Mouse (Mus musculus): ENCODE data around the gene Snx18.

The Snx18 gene

DNA sequence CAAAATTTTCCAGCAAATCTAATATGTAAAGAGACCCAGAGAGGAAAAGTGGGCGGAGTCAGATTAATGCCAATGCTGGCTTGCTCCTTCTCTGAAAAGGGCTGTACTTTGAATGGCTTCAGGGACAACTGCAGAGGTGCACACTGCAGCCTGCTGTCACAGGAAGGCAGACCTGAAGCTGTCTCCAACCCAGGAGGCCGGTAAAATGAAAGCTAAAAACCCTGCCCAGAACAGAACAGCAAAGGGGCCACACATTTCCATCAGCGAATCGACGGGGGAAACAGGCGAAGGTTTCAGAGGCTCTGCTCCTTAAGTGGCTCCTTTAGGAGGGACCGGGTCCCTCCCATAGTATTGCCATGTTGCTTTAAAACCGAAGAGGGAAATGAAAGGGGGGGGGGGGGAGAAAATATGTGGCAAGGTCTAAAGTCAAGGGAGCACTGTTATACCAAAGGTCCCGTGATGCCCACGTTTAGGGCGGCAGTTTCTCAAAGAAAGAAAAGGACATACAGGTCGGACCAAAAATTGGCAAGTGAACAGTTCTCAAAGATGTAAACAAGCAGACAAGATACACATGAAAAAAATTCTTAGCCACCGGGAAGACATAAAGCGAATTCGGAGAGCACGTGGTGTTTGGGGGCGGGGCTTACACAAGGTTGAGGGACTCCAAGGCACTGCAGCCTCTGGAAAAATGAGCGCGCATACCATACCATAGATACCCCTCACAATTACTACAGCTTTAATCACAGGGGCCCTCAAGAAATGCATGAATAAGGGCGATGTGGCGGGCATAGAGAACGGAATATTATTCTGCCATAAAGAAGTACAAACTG lies 18.4 kb downstream of the Snx18 start:
- in situ Hi-C loops (cut with MboI, MseI) = no loop called here

DNA sequence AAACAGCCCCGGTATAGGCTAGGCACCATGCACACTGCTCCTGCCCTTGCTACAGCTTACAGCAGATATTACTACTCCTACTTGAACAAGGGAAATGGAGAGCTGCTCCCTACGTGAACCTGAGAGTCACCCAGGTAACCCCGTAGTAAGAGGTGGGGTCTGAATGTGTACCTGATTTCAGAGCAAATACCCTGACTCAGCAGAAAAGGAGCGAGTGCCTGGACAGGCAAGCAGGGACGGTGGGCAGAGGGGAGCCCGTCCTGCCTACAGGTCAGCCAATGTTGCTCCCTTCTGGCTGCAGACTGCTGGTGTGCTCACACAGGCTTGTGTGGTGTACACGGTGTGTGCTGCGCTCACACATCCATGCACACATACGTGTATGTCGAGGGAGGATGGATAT lies 20.7 kb downstream of the Snx18 start:
- in situ Hi-C loops (cut with MboI, MseI) = no loop called here

DNA sequence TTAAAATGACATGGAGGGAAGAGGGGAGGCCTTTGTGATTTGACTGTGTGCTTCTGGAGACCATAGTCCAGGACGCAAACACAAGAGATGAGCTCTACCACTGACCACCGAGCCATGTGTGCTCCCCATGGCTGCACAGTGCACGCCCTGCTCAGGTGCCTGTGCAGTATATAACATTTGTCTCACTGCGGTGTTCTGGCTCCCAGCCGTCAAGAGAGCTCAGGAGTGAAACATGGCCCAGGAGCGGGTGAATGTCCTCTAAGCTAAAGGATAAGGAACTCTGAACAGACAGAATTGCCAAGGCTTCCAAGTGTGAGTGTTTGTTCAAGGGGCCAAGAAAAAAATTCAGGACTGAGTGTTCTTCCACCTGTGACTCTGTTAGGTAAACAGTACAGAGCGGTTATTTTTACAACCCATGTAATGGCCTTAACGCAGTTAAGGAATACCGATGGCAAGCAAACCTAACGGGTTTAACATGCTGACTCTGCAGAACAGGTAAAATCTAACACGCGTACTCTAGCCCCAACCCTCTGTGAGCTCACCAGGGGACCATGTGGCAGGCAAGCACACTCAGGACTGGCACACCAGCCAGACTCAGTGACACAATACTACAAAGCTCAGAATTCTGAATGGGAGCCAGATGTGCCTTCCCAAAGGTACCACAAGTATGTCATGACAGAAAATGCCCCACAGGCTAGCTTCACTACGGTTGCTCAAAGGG lies 21.4 kb downstream of the Snx18 start:
- in situ Hi-C loops (cut with MboI, MseI) = no loop called here

DNA sequence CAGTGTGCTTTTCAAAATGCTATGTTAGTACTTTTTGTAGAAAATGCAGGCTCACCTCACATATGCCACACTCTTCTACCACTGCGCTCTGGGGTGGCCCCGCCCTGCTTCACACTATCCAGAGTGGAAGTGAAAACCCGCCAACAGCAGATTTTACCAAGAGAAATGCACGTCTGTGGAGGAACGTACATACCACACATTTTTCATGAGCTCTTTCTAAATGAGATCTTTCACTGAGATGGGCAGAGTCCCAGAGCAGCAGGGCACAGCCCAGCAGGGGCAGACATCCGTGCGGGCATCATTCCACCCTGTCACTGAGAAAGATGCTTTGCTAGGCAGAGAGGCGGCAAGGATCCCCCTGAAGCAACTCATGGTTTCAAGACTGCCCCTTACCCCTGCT lies 22.4 kb downstream of the Snx18 start:
- in situ Hi-C loops (cut with MboI, MseI) = no loop called here

DNA sequence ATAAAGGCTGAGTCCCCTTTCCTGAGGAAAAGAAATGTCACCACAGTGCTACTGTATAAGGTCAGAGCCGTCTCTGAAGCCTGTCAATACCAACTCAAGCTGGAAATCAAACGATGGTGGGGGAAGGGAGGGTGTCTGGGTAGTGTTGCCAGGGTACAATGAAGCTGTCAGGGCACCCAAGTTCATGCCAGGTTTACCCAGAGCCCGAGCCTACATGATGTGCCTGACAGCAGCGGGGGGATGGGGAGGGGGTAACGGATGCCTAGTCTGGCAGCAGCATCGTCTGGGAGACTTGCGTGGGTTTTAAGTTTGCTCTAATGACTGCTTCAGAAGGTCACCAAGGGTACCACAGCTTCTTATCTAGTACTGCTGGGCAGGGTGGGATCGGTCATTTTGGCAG lies 23.1 kb downstream of the Snx18 start:
- in situ Hi-C loops (cut with MboI, MseI) = no loop called here

DNA sequence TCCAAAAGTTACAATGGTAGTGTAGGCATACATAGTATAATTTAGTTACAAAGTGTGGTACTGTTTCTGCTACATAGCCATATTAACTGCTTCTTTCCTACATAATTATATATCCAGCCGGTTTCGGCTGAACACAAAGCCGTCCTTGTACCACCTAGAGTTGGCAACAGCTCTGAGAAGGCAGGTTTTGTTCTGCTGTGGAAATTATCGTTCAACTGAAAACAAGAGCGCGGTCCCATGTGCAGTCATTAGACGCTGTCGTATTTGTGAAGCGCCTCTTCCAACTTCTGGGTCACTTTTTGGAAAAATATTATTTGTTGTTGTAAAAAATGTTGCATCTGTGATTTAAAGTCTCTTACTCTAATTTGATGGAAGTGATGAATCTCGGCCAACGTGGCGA lies 24.0 kb downstream of the Snx18 start:
- in situ Hi-C loops (cut with MboI, MseI) = no loop called here

DNA sequence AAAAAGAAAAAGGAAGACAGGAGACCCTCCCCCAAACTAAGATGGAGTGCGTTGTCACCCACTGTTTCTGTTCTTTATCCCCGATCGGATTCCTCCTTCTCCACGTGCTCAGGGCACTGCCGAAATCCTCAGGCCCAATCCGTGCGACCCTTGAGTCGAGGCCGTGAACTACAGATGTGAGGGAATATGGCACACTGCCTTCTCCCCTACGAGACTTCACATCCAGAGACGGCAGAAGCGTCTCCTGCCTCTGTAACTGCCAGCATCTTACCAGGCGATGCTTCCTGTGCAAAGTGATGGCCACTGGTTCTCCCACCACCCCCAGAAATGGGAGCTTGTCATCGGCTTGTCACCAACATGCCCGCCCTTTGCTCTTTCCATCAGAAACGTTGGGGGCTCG lies 24.7 kb downstream of the Snx18 start:
- in situ Hi-C loops (cut with MboI, MseI) = no loop called here

DNA sequence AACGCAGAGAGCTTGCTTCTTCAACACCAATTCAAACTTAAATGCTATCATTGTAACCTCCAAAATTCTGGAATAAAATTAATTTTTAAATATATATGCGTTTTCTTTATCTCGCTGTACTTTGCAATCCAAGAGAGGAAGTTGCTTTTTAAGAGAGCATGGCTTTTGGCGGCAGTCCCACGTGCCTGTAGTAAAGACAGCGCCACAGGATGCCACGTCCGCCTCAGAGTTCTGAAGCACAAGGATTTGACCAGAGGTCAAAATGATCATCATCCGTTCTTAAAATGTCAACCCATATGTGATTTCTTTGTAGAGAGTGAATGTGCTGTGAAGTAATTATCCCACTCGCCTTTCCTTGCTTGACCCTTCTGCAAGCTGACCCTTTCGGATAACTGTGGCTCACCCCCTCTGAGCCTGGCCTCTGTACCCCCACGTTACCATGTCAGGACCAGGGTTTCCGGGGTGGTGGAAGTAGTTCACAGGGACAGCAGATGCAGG lies 25.6 kb downstream of the Snx18 start:
- in situ Hi-C loops (cut with MboI, MseI) = no loop called here

DNA sequence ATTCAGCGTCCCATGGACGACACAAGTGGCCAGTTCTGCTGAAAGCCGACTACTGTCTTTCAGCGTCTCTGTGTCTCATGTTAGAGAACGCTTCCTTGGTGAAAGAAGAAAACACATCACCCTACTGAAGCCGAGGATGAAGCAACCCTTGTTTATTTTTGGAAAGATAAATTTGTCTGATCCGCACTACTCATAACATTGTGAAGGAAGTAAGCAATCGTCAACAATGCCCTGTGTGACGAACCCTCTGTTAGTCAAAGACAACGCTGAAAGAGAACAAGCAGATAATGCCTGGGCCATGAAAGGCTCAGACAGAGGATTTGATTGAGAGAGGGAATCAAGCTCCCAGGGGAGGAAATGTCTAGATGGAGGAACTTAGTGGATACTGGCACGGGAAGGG lies 27.0 kb downstream of the Snx18 start:
- in situ Hi-C loops (cut with MboI, MseI) = no loop called here

DNA sequence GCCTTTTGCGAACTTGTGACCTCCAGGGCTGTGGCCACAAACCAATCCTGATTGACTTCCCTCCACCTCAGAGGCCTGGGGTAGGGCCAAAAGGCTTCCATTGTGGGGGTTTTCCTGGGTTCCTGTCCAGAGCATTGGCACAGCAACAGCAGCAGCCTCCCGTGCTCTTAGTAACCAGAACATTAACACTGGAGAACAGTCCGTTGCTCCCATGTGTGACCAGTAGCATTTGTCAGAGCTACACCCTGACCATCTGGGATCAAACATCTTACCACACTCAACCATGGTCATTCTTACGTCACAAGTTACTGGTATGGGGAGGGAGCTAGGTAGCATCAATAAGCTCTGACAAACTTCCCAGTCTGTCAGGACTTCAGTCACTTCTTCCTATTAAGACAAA lies 28.1 kb downstream of the Snx18 start:
- in situ Hi-C loops (cut with MboI, MseI) = no loop called here

DNA sequence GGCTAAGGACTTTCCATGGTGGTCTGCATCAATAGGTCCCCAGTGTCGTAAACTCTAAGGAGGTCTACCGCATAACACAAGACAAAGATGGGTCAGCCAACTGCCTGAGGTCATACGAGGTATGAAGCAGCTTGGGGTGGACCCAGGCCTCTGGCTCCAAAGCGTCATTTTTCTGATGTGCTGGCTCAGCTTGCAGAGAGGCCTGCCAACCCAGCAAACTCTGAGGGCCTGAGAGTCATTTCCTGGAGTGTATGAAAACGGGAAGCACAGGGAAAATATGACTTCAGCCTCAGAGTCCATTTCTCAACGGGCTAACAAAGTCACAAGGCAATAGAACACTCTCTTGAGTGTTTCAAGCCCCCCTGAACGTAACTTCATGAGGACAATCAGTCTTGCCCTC lies 28.9 kb downstream of the Snx18 start:
- in situ Hi-C loops (cut with MboI, MseI) = no loop called here

DNA sequence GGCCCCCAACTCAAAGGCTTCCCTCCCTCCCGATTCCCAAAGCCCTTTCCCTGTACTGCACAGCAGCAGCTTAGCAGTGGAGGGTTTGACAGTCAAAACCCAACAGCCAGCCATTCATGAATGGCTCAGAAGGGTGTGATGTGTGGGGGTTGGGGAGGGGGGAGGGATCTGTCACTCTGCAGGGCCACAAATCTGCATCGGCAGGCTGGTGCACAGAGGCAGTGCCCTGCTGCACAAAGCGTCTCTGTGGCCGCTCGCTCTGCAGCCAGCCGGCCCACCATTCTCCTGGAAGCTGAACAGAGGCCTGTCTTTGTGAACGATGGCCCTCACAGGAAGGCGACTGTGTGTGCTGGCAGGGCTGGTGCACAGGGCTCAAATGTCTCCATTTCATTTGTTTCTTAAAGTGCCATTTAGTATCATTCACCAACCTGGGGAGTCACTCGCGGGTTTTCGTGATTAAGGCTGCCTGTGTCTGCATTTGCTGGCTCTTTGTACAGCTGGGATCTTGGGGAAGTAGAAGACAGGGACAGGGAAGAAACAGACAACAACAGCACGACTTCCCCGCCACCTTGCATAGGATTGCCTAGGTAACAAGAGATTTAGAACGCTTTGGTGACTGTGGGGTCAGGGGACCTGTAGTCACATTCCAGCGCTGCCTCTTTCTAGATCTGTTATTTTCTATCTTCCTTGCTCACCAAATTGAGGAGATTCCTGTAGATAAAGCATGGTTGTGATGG lies 31.0 kb downstream of the Snx18 start:
- in situ Hi-C loops (cut with MboI, MseI) = no loop called here

DNA sequence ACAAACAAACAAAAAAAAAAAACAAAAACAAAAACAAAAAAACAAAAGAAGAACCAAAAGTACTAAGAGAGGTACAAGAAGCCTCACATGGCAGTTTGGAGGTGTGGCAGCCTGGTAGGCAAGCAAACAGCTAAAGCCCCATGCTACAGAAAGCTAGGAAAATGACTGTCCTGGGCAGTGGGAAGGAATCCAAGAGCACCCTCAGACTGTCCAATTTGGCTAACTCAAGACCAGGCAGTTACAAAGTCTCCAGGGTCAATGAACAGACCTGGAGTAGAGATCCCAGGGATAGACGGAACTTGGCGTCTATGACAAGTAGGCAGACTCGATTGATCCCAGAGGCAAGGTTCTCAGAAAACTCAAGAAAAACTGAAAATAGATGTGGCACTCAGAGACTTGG lies 32.8 kb downstream of the Snx18 start:
- in situ Hi-C loops (cut with MboI, MseI) = no loop called here

DNA sequence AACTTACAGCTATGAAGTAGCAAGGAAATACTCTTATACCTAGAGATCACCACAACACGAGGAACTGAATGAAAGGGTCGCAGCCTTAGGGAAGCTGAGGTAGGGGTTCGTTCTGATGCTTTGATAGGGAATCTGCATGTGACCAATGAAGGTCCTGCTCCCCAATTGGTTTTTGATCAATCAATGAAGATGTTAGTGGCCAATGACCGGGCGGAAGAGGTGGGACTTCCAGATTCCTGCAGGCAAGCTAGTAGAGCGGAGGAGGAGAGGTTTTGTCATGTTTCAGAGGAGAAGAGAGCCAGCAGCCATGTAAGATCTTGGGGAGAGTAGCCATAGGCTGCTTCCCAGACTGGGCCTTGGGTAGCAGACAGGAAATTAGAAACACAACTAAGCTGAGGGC lies 33.9 kb downstream of the Snx18 start:
- in situ Hi-C loops (cut with MboI, MseI) = no loop called here

DNA sequence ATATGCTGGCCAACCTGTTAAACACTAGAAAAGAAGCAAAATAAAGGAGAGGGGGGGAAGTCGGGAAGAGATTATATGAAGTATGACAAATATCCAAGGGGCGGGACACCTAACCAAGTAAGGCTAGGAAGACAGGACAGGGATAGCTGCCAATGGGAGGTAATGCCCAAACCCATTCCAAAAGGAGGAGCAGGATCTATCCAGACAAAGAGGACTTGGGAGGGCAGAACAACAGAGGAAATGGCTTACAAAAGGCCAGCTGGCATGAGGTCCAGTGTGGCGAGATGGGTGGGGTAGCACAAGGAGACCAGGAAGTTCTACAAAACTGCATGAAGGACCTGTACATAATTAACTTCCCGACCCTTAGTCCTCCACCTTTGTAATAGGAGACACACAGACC lies 34.8 kb downstream of the Snx18 start:
- in situ Hi-C loops (cut with MboI, MseI) = no loop called here

DNA sequence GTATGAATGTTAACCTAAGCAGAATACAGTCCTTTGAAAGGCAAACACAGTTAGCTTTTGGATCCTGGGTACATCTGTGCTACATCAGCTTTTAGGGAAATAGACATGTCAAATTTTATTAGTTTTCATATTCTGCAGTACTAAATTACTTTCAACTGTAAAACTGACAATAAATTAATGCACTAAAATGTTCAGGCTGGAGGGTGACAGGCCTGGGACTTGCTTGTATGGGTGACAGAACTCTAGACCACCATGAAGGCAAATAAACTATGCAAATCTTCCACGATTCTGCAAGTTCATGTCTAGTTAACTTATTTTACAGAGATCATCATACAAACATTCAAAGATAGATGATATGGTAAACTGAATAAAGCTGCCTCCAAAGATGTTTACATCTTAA lies 36.3 kb downstream of the Snx18 start:
- in situ Hi-C loops (cut with MboI, MseI) = no loop called here

DNA sequence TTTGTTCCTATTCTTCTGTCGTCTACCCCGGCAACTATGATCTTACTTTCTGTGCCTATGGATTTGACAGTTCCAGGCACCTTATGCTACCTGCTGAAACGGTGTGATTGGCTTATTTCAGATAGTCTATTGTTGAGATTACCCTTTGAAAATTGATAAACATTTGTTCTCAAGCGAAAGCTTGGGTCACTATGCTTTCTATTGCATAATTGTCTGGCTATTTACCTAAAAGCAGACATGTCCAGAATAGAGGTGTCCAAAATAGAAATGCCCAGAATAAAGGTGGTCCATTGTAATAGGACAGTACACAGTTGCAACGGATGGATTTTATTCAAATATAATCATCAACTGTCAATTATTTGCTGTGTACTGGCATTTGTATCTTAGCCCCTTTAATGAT lies 36.9 kb downstream of the Snx18 start:
- in situ Hi-C loops (cut with MboI, MseI) = no loop called here

DNA sequence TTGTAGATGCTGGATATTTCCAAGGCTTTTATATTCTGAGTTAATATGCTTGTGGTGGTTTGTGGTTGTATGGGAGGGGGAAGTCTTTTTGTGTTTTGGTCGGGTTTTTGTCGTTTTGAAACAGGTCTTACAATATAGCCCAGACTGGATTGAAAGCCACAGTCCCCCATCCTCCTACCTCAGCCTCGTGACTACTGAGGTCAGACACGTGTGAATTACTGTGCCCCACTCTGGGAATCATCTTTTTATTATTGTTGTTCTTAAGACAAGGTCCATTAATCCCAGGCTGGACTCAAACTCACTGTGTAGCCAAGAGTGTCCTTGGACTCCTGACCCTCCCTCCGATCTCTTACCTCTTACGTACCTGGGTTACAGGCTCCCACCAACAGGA lies 38.0 kb downstream of the Snx18 start:
- in situ Hi-C loops (cut with MboI, MseI) = no loop called here

DNA sequence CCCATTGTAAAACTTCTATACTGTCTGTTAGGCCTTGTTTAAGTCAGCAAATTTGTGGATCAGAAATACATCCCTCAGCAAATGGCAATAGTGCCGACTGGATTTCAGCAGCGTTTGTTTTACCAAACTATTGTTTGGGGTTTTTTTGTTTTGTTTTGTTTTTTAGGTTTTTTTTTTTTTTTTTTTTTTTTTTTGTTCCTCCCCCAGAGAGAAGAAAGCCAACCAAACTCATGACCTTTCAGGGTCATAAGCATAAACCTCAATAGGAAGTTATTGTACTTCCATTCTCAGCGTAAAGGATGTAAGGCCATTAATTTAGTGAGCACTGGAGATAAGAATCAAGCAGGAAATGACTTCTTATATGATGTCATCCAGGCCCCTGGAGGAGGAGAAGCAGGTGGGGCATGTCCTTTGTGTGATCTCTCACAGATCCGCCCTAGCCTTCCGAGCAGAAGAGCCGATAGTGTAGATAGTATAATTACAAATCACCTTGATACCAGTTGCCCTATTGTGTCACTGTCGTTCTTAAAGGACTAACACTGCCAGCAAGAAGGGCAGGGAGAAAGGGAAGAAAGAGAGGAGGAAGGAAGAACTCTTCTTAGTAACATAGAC lies 38.5 kb downstream of the Snx18 start:
- in situ Hi-C loops (cut with MboI, MseI) = no loop called here

DNA sequence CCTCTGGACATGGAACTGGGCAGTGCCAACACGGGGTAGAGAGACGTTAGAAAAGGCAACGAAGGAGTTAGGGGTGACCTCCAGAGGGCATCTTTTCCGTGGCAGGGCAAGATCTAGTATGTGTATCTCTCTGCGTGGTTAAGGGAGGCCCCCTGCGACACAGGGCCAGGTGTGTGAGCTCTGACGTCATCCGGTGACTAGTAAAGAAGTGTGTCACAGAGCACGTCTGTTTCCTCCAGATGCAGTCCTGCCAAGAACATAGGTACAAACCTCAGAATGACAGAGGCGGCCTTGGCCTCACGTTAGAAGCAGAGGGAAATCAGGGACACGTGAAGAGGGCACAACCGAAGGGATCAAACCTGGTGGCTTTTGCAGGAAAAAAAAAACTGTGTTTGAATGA lies 44.1 kb downstream of the Snx18 start:
- in situ Hi-C loops (cut with MboI, MseI) = no loop called here

DNA sequence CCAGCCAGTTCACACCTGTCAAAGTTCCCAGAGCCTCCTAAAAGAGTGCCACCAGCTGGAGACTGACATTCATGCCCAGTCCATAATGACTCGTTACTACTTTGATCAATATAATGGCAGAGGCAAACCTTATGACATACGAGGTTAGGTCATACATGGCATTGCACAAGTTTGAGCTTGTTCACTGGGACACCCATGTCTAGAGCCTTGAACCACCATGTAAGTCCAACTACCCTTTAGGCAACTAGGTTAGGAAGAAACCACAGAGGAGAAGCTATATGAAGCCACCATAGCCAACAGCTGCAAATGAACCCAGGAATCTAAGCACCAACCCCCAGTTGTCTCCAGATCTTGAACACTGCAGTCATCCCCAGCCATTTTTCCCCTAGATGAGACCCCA lies 45.0 kb downstream of the Snx18 start:
- in situ Hi-C loops (cut with MboI, MseI) = no loop called here

DNA sequence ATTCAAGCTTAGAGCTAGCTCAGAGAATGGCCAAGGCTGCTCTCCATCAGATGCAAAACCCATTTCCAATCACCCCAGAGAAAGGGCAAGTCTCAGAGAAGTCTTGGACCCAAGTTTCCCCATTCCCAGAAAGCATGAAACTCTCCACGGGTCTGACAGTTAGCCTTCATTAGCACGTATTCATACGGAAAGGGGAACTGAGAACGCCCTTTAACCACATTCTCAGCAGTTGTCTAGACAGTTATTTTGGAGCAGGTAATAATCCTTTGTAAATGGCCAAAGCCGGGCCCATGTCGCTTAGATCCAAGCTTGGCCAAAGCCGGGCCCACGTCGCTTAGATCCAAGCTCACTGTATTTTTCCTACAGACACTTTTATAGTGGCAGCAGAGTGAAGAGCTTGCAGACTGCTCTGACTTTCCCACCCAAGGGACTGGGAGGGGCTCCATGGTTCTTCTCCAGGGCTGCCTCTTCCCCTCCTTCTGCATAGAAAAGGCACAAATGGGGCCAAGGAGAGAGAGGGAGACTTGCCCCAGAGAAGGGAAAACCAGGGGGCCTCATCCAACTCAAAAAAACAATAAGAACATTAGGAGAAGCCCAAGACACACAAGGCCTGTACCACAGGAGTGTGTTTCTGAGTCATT lies 46.2 kb downstream of the Snx18 start:
- in situ Hi-C loops (cut with MboI, MseI) = no loop called here

Measured in T-helper 1 cell (primary cell).